Mouse (Mus musculus) MEL (cell line): Measurements from ENCODE around the gene Sept9. TPM values are rescaled to one million over a fixed set of nuclear protein-coding genes. Genes with fewer than 3 reads are reported as not detected.

Experiments
- DNase-seq: peaks from one replicate; pipeline ENCODE4 v3.0.0; 2011; ENCODE audit warnings: low read depth, low spot score
- H3K27ac ChIP-seq: 2 replicates; pipeline ENCODE4 v1.5.1; 2012; ENCODE audit warnings: low read depth, mild to moderate bottlenecking, control low read depth, low read length, moderate library complexity; ENCODE audit not compliant: control insufficient read depth
- H3K27me3 ChIP-seq, 2 experiments: fragments of 150-350 bp in 1 of 2; sonication (generic) in 1 of 2; 2 replicates each; pipeline ENCODE4 v1.6.1; 2012; ENCODE audit warnings: low read length in 2 of 2, mild to moderate bottlenecking in 2 of 2, improper control_type of control experiment in 1 of 2, moderate library complexity in 1 of 2; ENCODE audit not compliant: insufficient read depth in 2 of 2, control insufficient read depth in 1 of 2
- H3K36me3 ChIP-seq, 2 experiments: 2 replicates each; pipeline ENCODE4 v1.6.1; 2012 to 2014; ENCODE audit warnings: low read length in 2 of 2, improper control_type of control experiment in 1 of 2, inconsistent platforms in 1 of 2, mild to moderate bottlenecking in 1 of 2; ENCODE audit not compliant: insufficient read depth in 2 of 2, control insufficient read depth in 1 of 2
- H3K4me1 ChIP-seq, 2 experiments: fragments of 150-350 bp in 1 of 2; sonication (generic) in 1 of 2; 2 replicates each; pipeline ENCODE4 v1.6.1; 2012; ENCODE audit warnings: low read length in 2 of 2, improper control_type of control experiment in 1 of 2, mild to moderate bottlenecking in 1 of 2; ENCODE audit not compliant: insufficient read depth in 2 of 2, control insufficient read depth in 1 of 2
- H3K4me3 ChIP-seq, 2 experiments: fragments of 150-350 bp in 1 of 2; sonication (generic) in 1 of 2; 2 replicates each; pipeline ENCODE4 v1.5.1; 2012; ENCODE audit warnings: low read depth in 2 of 2, low read length in 2 of 2, mild to moderate bottlenecking in 2 of 2, moderate library complexity in 2 of 2, control low read depth in 1 of 2, improper control_type of control experiment in 1 of 2; ENCODE audit not compliant: control insufficient read depth in 1 of 2, insufficient read depth in 1 of 2
- H3K79me2 ChIP-seq: 2 replicates; pipeline ENCODE4 v1.6.1; 2012; ENCODE audit warnings: mild to moderate bottlenecking, low read length, moderate library complexity; ENCODE audit not compliant: control insufficient read depth, poor library complexity, insufficient read depth
- H3K9ac ChIP-seq: 2 replicates; pipeline ENCODE4 v1.6.1; 2012; ENCODE audit warnings: low read depth, mild to moderate bottlenecking, control low read depth, low read length, moderate library complexity; ENCODE audit not compliant: control insufficient read depth, poor library complexity, severe bottlenecking
- H3K9me3 ChIP-seq: fragments of 150-350 bp; sonication (generic); replicated peaks from 2 replicates; pipeline ENCODE4 v1.6.1; 2012; ENCODE audit warnings: mild to moderate bottlenecking, low read length, improper control_type of control experiment, moderate library complexity; ENCODE audit not compliant: insufficient read depth
- BHLHE40 ChIP-seq: IDR thresholded peaks from 2 replicates; pipeline ENCODE4 v1.6.1; 2012; ENCODE audit warnings: low read depth, mild to moderate bottlenecking, inconsistent platforms, low read length, improper control_type of control experiment, borderline replicate concordance
- ELF1 ChIP-seq: IDR thresholded peaks from 2 replicates; pipeline ENCODE4 v1.6.1; 2014; ENCODE audit warnings: low read depth, mild to moderate bottlenecking, inconsistent platforms, low read length, improper control_type of control experiment, moderate library complexity
- EP300 ChIP-seq, 2 experiments: IDR thresholded peaks; 2 replicates each; pipeline ENCODE4 v1.6.1; 2011; ENCODE audit warnings: improper control_type of control experiment in 2 of 2, low read length in 2 of 2, low read depth in 1 of 2, mild to moderate bottlenecking in 1 of 2
- ETS1 ChIP-seq: IDR thresholded peaks from 2 replicates; pipeline ENCODE4 v1.6.1; 2012; ENCODE audit warnings: low read depth, mild to moderate bottlenecking, inconsistent platforms, low read length, improper control_type of control experiment, moderate library complexity
- GATA1 ChIP-seq: IDR thresholded peaks from 2 replicates; pipeline ENCODE4 v1.6.1; 2011; ENCODE audit warnings: low read depth, low read length, improper control_type of control experiment
- HCFC1 ChIP-seq: IDR thresholded peaks from 2 replicates; pipeline ENCODE4 v1.6.1; 2012; ENCODE audit warnings: low read depth, mild to moderate bottlenecking, inconsistent platforms, low read length, improper control_type of control experiment, moderate library complexity
- JUND ChIP-seq: IDR thresholded peaks from 2 replicates; pipeline ENCODE4 v1.6.1; 2011; ENCODE audit warnings: low read depth, mild to moderate bottlenecking, improper control_type of control experiment, low read length
- MAFK ChIP-seq: IDR thresholded peaks from 2 replicates; pipeline ENCODE4 v1.6.1; 2011; ENCODE audit warnings: low read depth, mild to moderate bottlenecking, low read length, improper control_type of control experiment, borderline replicate concordance
- MAX ChIP-seq: IDR thresholded peaks from 2 replicates; pipeline ENCODE4 v1.6.1; 2011; ENCODE audit warnings: low read length, improper control_type of control experiment
- MAZ ChIP-seq: IDR thresholded peaks from 2 replicates; pipeline ENCODE4 v1.6.1; 2012; ENCODE audit warnings: low read depth, mild to moderate bottlenecking, inconsistent platforms, low read length, improper control_type of control experiment
- MEF2A ChIP-seq: IDR thresholded peaks from 2 replicates; pipeline ENCODE4 v1.6.1; 2014; ENCODE audit warnings: low read depth, mild to moderate bottlenecking, inconsistent platforms, low read length, improper control_type of control experiment; ENCODE audit not compliant: poor library complexity, insufficient replicate concordance, severe bottlenecking; ENCODE audit errors: extremely low read depth
- MXI1 ChIP-seq: IDR thresholded peaks from 2 replicates; pipeline ENCODE4 v1.6.1; 2011; ENCODE audit warnings: mild to moderate bottlenecking, low read depth, low read length, improper control_type of control experiment
- MYC ChIP-seq: IDR thresholded peaks from 2 replicates; pipeline ENCODE4 v1.6.1; 2011; ENCODE audit warnings: low read depth, mild to moderate bottlenecking, low read length, improper control_type of control experiment, moderate library complexity
- NELFE ChIP-seq: IDR thresholded peaks from 2 replicates; pipeline ENCODE4 v1.6.1; 2011; ENCODE audit warnings: low read depth, low read length, improper control_type of control experiment
- NRF1 ChIP-seq: IDR thresholded peaks from 2 replicates; pipeline ENCODE4 v1.6.1; 2014; ENCODE audit warnings: low read depth, mild to moderate bottlenecking, inconsistent platforms, low read length, improper control_type of control experiment, moderate library complexity; ENCODE audit not compliant: poor library complexity, insufficient read depth, severe bottlenecking
- POLR2A ChIP-seq, 2 experiments: IDR thresholded peaks; 2 replicates each; pipeline ENCODE4 v1.6.1; 2011 to 2012; ENCODE audit warnings: low read length in 2 of 2, mild to moderate bottlenecking in 2 of 2, control low read depth in 1 of 2, improper control_type of control experiment in 1 of 2, low read depth in 1 of 2, moderate library complexity in 1 of 2; ENCODE audit not compliant: control insufficient read depth in 1 of 2, insufficient read depth in 1 of 2, poor library complexity in 1 of 2
- POLR2AphosphoS2 ChIP-seq: IDR thresholded peaks from 2 replicates; pipeline ENCODE4 v1.6.1; 2011; ENCODE audit warnings: low read length, improper control_type of control experiment
- RCOR1 ChIP-seq: IDR thresholded peaks from 2 replicates; pipeline ENCODE4 v1.6.1; 2012; ENCODE audit warnings: low read depth, mild to moderate bottlenecking, inconsistent platforms, low read length, improper control_type of control experiment
- SIN3A ChIP-seq: IDR thresholded peaks from 2 replicates; pipeline ENCODE4 v1.6.1; 2012; ENCODE audit warnings: low read length, improper control_type of control experiment, inconsistent platforms
- TAL1 ChIP-seq: IDR thresholded peaks from 2 replicates; pipeline ENCODE4 v1.6.1; 2012; ENCODE audit warnings: mild to moderate bottlenecking, inconsistent platforms, low read length, moderate library complexity, mixed read lengths
- TBP ChIP-seq: IDR thresholded peaks from 2 replicates; pipeline ENCODE4 v1.8.0; 2011; ENCODE audit warnings: low read depth, low read length, improper control_type of control experiment
- UBTF ChIP-seq: IDR thresholded peaks from 2 replicates; pipeline ENCODE4 v1.6.1; 2012; ENCODE audit warnings: low read depth, mild to moderate bottlenecking, inconsistent platforms, low read length, improper control_type of control experiment, moderate library complexity, borderline replicate concordance; ENCODE audit not compliant: insufficient read depth
- ZKSCAN1 ChIP-seq: IDR thresholded peaks from 2 replicates; pipeline ENCODE4 v1.6.1; 2012; ENCODE audit warnings: low read depth, mild to moderate bottlenecking, inconsistent platforms, low read length, improper control_type of control experiment, moderate library complexity
- ZMIZ1 ChIP-seq: IDR thresholded peaks from 2 replicates; pipeline ENCODE4 v1.6.1; 2012; ENCODE audit warnings: low read depth, mild to moderate bottlenecking, inconsistent platforms, low read length, improper control_type of control experiment, moderate library complexity
- polyA plus RNA-seq, 2 experiments: library from polyadenylated mRNA; stranded (reverse) in 1 of 2; unstranded in 1 of 2; fragments of >175 nt in 1 of 2; fragments of >200 nt in 1 of 2; gene quantifications; 2 replicates each; pipeline versions ENCODE4 v1.2.1 to v1.2.4; 2012; ENCODE audit warnings: low replicate concordance in 2 of 2, low read depth in 1 of 2; ENCODE audit not compliant: insufficient read length in 2 of 2, insufficient read depth in 1 of 2, missing spikeins in 1 of 2
- total RNA-seq: library from RNA; depleted of rRNA; stranded (reverse); fragments of 300-350 nt; gene quantifications from 2 replicates; pipeline ENCODE4 v1.2.3, GENCODE M21; 2012

The Sept9 gene
- total and polyA plus RNA-seq, 3 experiments = 49.7 to 196 (median 163) TPM

- Histone ChIP-seq H3K9ac (peak overlapping the region; percentile 63), H3K4me1 (peaks cover 43 to 73% of the 10 kb centered on the region in 2 experiments), H3K27ac (peak overlapping the region; percentile 93), H3K27me3 (no peaks in the 10 kb centered on the region), H3K79me2 (peaks cover 4% of the 10 kb centered on the region), H3K4me3 (peak overlapping the region; percentile 4 to 41), H3K36me3 (peaks cover 0 to 62% of the 10 kb centered on the region in 2 experiments; a peak in 2 of 4 replicates), H3K9me3 (no peaks in the 10 kb centered on the region)
- no peak for TF ChIP-seq NRF1
- TF ChIP-seq ZKSCAN1 = 0 out of 2 replicates have a peak, but pooled peaks have one; percentile 25
- TF ChIP-seq MEF2A = no peak
- peak in 1 of 2 experiments; percentile 43; a peak in 1 of 4 replicates for TF ChIP-seq EP300 (IDR thresholded peaks at IDR 0.05; ENCODE audit: low read depth in 1 of 2, low read length in 2 of 2)
- peak; percentile 45; the same call in 1 of the 2 replicates for TF ChIP-seq TBP
- peak; percentile 66 for TF ChIP-seq ELF1
- 0 out of 2 replicates have a peak, but pooled peaks have one; percentile 33 for TF ChIP-seq GATA1
- TF ChIP-seq POLR2AphosphoS2 = peak; percentile 62; the same call in 1 of the 2 replicates
- no peak; the same call in 1 of the 2 replicates for TF ChIP-seq ETS1
- TF ChIP-seq MYC = peak; percentile 84; the same call in 1 of the 2 replicates
- TF ChIP-seq BHLHE40 = no peak; the same call in 1 of the 2 replicates
- TF ChIP-seq UBTF = no peak
- peak; percentile 89 for TF ChIP-seq MAX
- TF ChIP-seq JUND = no peak
- peak in 1 of 2 experiments; percentile 62; a peak in 2 of 4 replicates for TF ChIP-seq POLR2A (IDR thresholded peaks at IDR 0.05; ENCODE audit: control insufficient read depth in 1 of 2, insufficient read depth in 1 of 2, low read depth in 1 of 2, low read length in 2 of 2, poor library complexity in 1 of 2)
- TF ChIP-seq TAL1 = no peak
- TF ChIP-seq SIN3A = peak; percentile 81; the same call in 1 of the 2 replicates
- TF ChIP-seq ZMIZ1 = peak; percentile 34; the same call in 1 of the 2 replicates
- TF ChIP-seq MAZ = peak; percentile 92
- TF ChIP-seq NELFE = peak; percentile 45; the same call in 1 of the 2 replicates
- TF ChIP-seq MXI1 = peak; percentile 74
- 0 out of 2 replicates have a peak, but pooled peaks have one; percentile 25 for TF ChIP-seq RCOR1
- TF ChIP-seq MAFK = peak; percentile 57; the same call in 1 of the 2 replicates
- TF ChIP-seq HCFC1 = peak; percentile 57; the same call in 1 of the 2 replicates
- peak; percentile 98 for DNase-seq
Observed at GRCm38 (mm10) chr11:117325468-117326139, 126.1 kb downstream of the Sept9 start.
